Mouse (Mus musculus): ENCODE measurements around the gene Sirpb1a. TPM values are rescaled to one million over a fixed set of nuclear protein-coding genes. Genes with fewer than 3 reads are reported as not detected.

The Sirpb1a gene
- polyA plus RNA-seq, 1 experiment from 2014 or later, result not detected

DNA sequence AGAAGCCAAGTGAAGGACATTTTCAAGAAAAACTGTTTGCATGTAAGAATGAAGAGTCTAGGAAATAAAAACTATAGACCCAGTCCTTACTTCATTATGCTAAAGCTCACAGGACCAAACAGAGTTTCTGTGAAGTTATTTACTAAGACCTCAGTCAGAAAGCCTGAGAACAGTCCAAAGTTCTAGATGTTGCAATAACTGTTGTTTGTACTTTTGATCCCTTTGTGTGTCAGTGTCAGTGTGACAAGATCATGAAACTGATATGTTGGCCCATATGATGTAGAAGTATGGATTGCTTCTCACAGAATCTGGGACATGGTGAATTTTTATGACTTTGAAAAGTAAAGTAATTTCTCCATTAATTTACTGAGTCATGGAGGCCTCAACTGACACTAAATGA is 96.8 kb downstream of the Sirpb1a start:
- H3K4me3 ChIP-seq, result no peak overlapping the region
- H3K4me2 ChIP-seq, result no peak overlapping the region
- no peaks in the 10 kb centered on the region for H3K4me1 ChIP-seq
- H3K27ac ChIP-seq, result no peak overlapping the region
- no peak overlapping the region for H3K9ac ChIP-seq
- H3K27me3 ChIP-seq, result no peaks in the 10 kb centered on the region
- no peaks in the 10 kb centered on the region for H3K9me3 ChIP-seq
- H3K36me3 ChIP-seq, result no peaks in the 10 kb centered on the region
- ATAC-seq (ENCODE audit: insufficient number of reproducible peaks, low FRiP score, low TSS enrichment, low read depth), result no peak

Other genes starting within 250 kb of the Sirpb1a start
- gene Gm9733, start 94.2 kb downstream of the Sirpb1a start, polyA plus RNA-seq (2015; fragmentation: Nextera tagmentation; extraction: Ambion mirVana), result 0.31 TPM in 1 of 2 replicates, not detected in the other
- gene Sirpb1b, start 148.5 kb upstream of the Sirpb1a start, polyA plus RNA-seq (2015; fragmentation: Nextera tagmentation; extraction: Ambion mirVana), result 0.17 and 0.20 TPM in 2 replicates